Mouse (Mus musculus): ENCODE measurements around the gene Mrm2.

DNA sequence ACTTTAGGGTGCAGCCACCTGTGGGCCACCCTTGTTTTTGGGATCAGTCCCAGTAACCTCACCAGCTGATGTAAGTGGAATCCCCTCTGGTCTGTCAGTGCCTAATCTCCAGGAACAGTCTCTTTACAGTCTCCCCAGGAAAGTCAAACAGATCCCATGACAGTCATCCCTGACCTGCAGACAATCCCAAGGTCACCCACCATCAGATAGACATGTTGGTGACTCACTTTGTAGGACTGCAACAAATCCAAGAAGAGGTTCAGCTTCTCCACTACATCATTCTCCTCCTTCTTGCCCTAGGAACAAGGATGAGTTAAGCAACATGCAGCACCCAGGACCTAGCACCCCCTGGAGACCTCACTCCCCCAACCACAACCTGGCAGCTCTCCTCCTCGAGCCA, 14.4 kb upstream of the Mrm2 start:
- TF ChIP-seq POLR2A (IDR thresholded peaks at IDR 0.05; ENCODE audit: borderline replicate concordance, low read depth, low read length) (no peak), CTCF (IDR thresholded peaks at IDR 0.05; ENCODE audit: low read depth, low read length) (no peak)

Measured in bone marrow macrophage, adult 2 months (primary cell).